Mouse (Mus musculus): ENCODE data around the gene Iqcf3. TPM values are rescaled to one million over a fixed set of nuclear protein-coding genes. Genes with fewer than 3 reads are reported as not detected.

Gene Iqcf3
- polyA plus RNA-seq, 1 experiment from 2014 or later: not detected

- Histone ChIP-seq H3K27me3 (ENCODE audit: control insufficient read depth, insufficient read depth, low read depth, low read length) (no peaks in the 10 kb centered on the region), H3K36me3 (ENCODE audit: control insufficient read depth, insufficient read depth, low read length) (no peaks in the 10 kb centered on the region), H3K9ac (ENCODE audit: low read length) (peak overlapping the region; percentile 82), H3K9me3 (ENCODE audit: control insufficient read depth, low read length) (no peaks in the 10 kb centered on the region), H3K4me1 (replicated peaks; ENCODE audit: control insufficient read depth, insufficient read depth, low read length) (peaks cover 46% of the 10 kb centered on the region), H3K27ac (ENCODE audit: low read length) (peak overlapping the region; percentile 70), H3K4me2 (ENCODE audit: low read depth, low read length) (peak overlapping the region; percentile 88), H3K4me3 (ENCODE audit: low read length) (peak overlapping the region; percentile 70)
- WGBS: 4% methylated on average over 17 of the region's 17 CpGs
- no peak for ATAC-seq (ENCODE audit: low read depth)
These were observed 106.3 kb downstream of the Iqcf3 start for GRCm38 (mm10) chr9:106454888-106455681.

GRCm38 (mm10) chr9:106454071-106454761, 107.2 kb downstream of the Iqcf3 start:
- Histone ChIP-seq H3K9me3 (ENCODE audit: control insufficient read depth, low read length) (no peaks in the 10 kb centered on the region), H3K27ac (ENCODE audit: low read length) (peak overlapping the region; percentile 83), H3K4me1 (replicated peaks; ENCODE audit: control insufficient read depth, insufficient read depth, low read length) (peaks cover 49% of the 10 kb centered on the region), H3K36me3 (ENCODE audit: control insufficient read depth, insufficient read depth, low read length) (no peaks in the 10 kb centered on the region), H3K4me3 (ENCODE audit: low read length) (peak overlapping the region; percentile 70), H3K27me3 (ENCODE audit: control insufficient read depth, insufficient read depth, low read depth, low read length) (no peaks in the 10 kb centered on the region), H3K9ac (ENCODE audit: low read length) (peak overlapping the region; percentile 82), H3K4me2 (ENCODE audit: low read depth, low read length) (peak overlapping the region; percentile 88)
- 3% methylated on average over 18 of the region's 20 CpGs for WGBS
- peak; percentile 10 for ATAC-seq (ENCODE audit: low read depth)

- under 1% methylated on average over 44 of the region's 74 CpGs for WGBS
- Histone ChIP-seq H3K4me2 (ENCODE audit: low read depth, low read length) (peak within 1 kb of the TSS; percentile 88), H3K27me3 (ENCODE audit: control insufficient read depth, insufficient read depth, low read depth, low read length) (no peaks in the 10 kb centered on the region), H3K4me3 (ENCODE audit: low read length) (peak within 1 kb of the TSS; percentile 70), H3K4me1 (replicated peaks; ENCODE audit: control insufficient read depth, insufficient read depth, low read length) (peaks cover 53% of the 10 kb centered on the region), H3K9me3 (ENCODE audit: control insufficient read depth, low read length) (no peaks in the 10 kb centered on the region), H3K9ac (ENCODE audit: low read length) (peak within 1 kb of the TSS; percentile 82), H3K27ac (ENCODE audit: low read length) (peak within 1 kb of the TSS; percentile 83), H3K36me3 (ENCODE audit: control insufficient read depth, insufficient read depth, low read length) (no peaks in the 10 kb centered on the region)
- peak; percentile 73 for ATAC-seq (ENCODE audit: low read depth)
These were observed 108.0 kb downstream of the Iqcf3 start, which contains the start of gene Pcbp4 for GRCm38 (mm10) chr9:106453271-106454070. Gene Pcbp4 (plus strand): TSS chr9:106453291.

Other genes starting within 250 kb of the Iqcf3 start
- 12.9 and 13.7 TPM in 2 replicates for gene Dusp7, start 193.0 kb downstream of the Iqcf3 start, polyA plus RNA-seq (2015; fragmentation: Nextera tagmentation; extraction: Ambion mirVana)
- gene Rpl29, start 132.2 kb downstream of the Iqcf3 start, polyA plus RNA-seq (2015; fragmentation: Nextera tagmentation; extraction: Ambion mirVana): 951 and 977 TPM in 2 replicates
- gene Acy1, start 123.3 kb downstream of the Iqcf3 start, polyA plus RNA-seq (2015; fragmentation: Nextera tagmentation; extraction: Ambion mirVana): 25.0 and 29.7 TPM in 2 replicates
- gene Abhd14b, start 114.2 kb downstream of the Iqcf3 start, polyA plus RNA-seq (2015; fragmentation: Nextera tagmentation; extraction: Ambion mirVana): 18.0 and 21.8 TPM in 2 replicates
- 52.8 and 56.0 TPM in 2 replicates for gene Abhd14a, start 114.0 kb downstream of the Iqcf3 start, polyA plus RNA-seq (2015; fragmentation: Nextera tagmentation; extraction: Ambion mirVana)
- 58.6 and 60.7 TPM in 2 replicates for gene Pcbp4, start 108.3 kb downstream of the Iqcf3 start, polyA plus RNA-seq (2015; fragmentation: Nextera tagmentation; extraction: Ambion mirVana)
- 0.18 TPM in 2 replicates for gene Gpr62, start 95.7 kb downstream of the Iqcf3 start, polyA plus RNA-seq (2015; fragmentation: Nextera tagmentation; extraction: Ambion mirVana)
- 39.4 and 39.8 TPM in 2 replicates for gene Rrp9, start 85.7 kb downstream of the Iqcf3 start, polyA plus RNA-seq (2015; fragmentation: Nextera tagmentation; extraction: Ambion mirVana)
- gene Parp3, start 84.7 kb downstream of the Iqcf3 start, polyA plus RNA-seq (2015; fragmentation: Nextera tagmentation; extraction: Ambion mirVana): 4.7 and 6.0 TPM in 2 replicates
- not detected in 2 replicates for gene Iqcf1, start 61.7 kb downstream of the Iqcf3 start, polyA plus RNA-seq (2015; fragmentation: Nextera tagmentation; extraction: Ambion mirVana)
- gene Iqcf5, start 47.1 kb downstream of the Iqcf3 start, polyA plus RNA-seq (2015; fragmentation: Nextera tagmentation; extraction: Ambion mirVana): not detected in 2 replicates
- gene Iqcf4, start 9.4 kb upstream of the Iqcf3 start, polyA plus RNA-seq (2015; fragmentation: Nextera tagmentation; extraction: Ambion mirVana): not detected in 2 replicates
- gene Iqcf6, start 65.0 kb upstream of the Iqcf3 start, polyA plus RNA-seq (2015; fragmentation: Nextera tagmentation; extraction: Ambion mirVana): not detected in 2 replicates
- not detected in 2 replicates for gene Grm2, start 94.5 kb upstream of the Iqcf3 start, polyA plus RNA-seq (2015; fragmentation: Nextera tagmentation; extraction: Ambion mirVana)
- gene Tex264, start 124.3 kb upstream of the Iqcf3 start, polyA plus RNA-seq (2015; fragmentation: Nextera tagmentation; extraction: Ambion mirVana): 53.4 and 54.5 TPM in 2 replicates
- 5.8 and 6.0 TPM in 2 replicates for gene Rad54l2, start 227.6 kb upstream of the Iqcf3 start, polyA plus RNA-seq (2015; fragmentation: Nextera tagmentation; extraction: Ambion mirVana)